In genomic region chr14:34279726-34280125, GRCm38 (mm10) we compare ENCODE assay signal across 20 mouse cellular contexts.
"Had no signal": no experiment of that assay in that cellular context is flagged by ENCODE, and none has a peak within 500 bp of the region (broad histone marks: within the 10 kb centered on the region; RNA-seq: fewer than 3 reads in every experiment).

No protein-coding gene starts in this region.

- H3K36me3 ChIP-seq: liver, embryonic 15.5 days; lung, embryonic 15.5 days; midbrain, embryonic 10.5 days; neural tube, embryonic 12.5 days; neural tube, embryonic 15.5 days had no signal

- H3K27ac ChIP-seq: kidney, postnatal 0 days; left cerebral cortex, adult 2 months; liver, embryonic 15.5 days; lung, embryonic 15.5 days; midbrain, embryonic 10.5 days; neural tube, embryonic 12.5 days; neural tube, embryonic 15.5 days; stomach, postnatal 0 days had no signal

- H3K4me1 ChIP-seq: liver, embryonic 15.5 days; lung, embryonic 15.5 days; midbrain, embryonic 10.5 days; neural tube, embryonic 12.5 days; neural tube, embryonic 15.5 days had no signal

- DNase-seq: layer of hippocampus, postnatal 36 days; lung, adult 18-20 months; lung, postnatal 10 days; lung, postnatal 36 days; right cerebral cortex, adult 18-20 months; right cerebral cortex, postnatal 14 days; right cerebral cortex, postnatal 4 days; thymus, adult 2 months; thymus, postnatal 14 days; thymus, postnatal 4 days had no signal

- H3K9me3 ChIP-seq: liver, embryonic 15.5 days; lung, embryonic 15.5 days; megakaryocyte, embryonic 14.5 days; midbrain, embryonic 10.5 days; neural tube, embryonic 12.5 days; neural tube, embryonic 15.5 days had no signal

- H3K9ac ChIP-seq: liver, embryonic 15.5 days; lung, embryonic 15.5 days; neural tube, embryonic 12.5 days; neural tube, embryonic 15.5 days had no signal

- H3K4me2 ChIP-seq: liver, embryonic 11.5 days; liver, embryonic 15.5 days; lung, embryonic 15.5 days; neural tube, embryonic 12.5 days; neural tube, embryonic 15.5 days had no signal

- H3K4me3 ChIP-seq: left cerebral cortex, adult 2 months; liver, embryonic 15.5 days; lung, embryonic 15.5 days; megakaryocyte, embryonic 14.5 days; midbrain, embryonic 10.5 days; neural tube, embryonic 12.5 days; neural tube, embryonic 15.5 days had no signal

- H3K27me3 ChIP-seq: liver, embryonic 15.5 days; lung, embryonic 15.5 days; megakaryocyte, embryonic 14.5 days; neural tube, embryonic 12.5 days; neural tube, embryonic 15.5 days had no signal
